Mouse (Mus musculus): ENCODE results near the gene Celsr1. TPM values are rescaled to one million over a fixed set of nuclear protein-coding genes. Genes with fewer than 3 reads are reported as not detected.
A peak's percentile ranks its signal among the peaks of the same experiment; 100 is the strongest.

The Celsr1 gene
- polyA plus RNA-seq, 1 experiment from 2014 or later, result 4.8 TPM

DNA sequence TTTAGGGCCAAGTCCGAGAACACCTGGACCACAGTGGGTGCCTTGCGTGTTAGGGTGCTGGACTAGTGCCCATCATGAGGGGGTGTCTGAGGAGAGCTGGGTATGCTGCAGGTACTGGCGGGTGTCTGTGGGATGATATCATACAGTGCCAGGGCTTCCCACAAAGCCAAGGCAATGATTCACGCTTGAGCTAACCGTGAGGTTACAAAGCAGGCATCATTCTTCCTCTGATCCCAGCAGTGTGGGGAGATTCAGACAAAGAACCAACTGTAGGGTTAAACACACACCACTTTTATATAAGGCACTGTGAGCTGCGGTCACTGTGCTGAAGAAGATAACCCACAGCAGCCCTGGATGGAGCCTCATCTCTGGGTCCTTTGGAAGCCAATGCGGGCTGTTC, 67.5 kb downstream of the Celsr1 start:
- no peak overlapping the region for H3K4me3 ChIP-seq
- no peak overlapping the region for H3K9ac ChIP-seq
- H3K4me1 ChIP-seq, result peaks cover 34% of the 10 kb centered on the region
- ATAC-seq (ENCODE audit: borderline replicate concordance, extremely low read depth, low FRiP score, low TSS enrichment), result no peak
- WGBS, result 79% methylated on average over 7 of the region's 7 CpGs
- H3K27ac ChIP-seq, result no peak overlapping the region
- no peak overlapping the region for H3K4me2 ChIP-seq
- no peaks in the 10 kb centered on the region for H3K27me3 ChIP-seq
- H3K36me3 ChIP-seq, result no peaks in the 10 kb centered on the region
- H3K9me3 ChIP-seq, result no peaks in the 10 kb centered on the region

DNA sequence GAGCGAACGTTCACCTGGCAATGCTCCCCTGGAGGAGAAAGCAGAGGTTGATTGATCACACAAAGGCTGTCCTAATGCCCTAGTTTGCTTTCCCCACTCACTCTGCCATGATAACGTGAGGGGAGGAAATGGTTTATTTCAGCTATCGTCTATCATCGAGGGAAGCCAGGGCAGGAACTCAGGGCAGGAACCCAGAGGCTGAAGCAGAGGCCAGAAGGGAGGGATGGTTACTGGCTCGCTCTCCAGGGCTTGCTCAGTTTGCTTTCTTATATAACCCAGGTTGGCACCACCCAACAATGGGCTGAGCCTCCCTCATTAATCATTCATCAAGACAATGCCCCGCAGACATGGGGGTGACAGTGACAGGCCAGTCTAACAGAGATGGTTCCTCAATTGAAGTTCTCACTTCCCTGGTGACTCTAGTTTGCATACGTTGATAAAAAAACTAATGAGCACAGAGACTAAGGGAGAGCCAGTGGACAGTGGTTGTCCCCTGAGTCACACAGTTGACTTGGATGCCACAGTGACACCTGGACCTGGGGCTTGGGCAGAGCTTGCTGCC, 70.2 kb downstream of the Celsr1 start:
- 56% methylated on average over 8 of the region's 8 CpGs for WGBS
- Histone ChIP-seq H3K27ac (no peak overlapping the region), H3K9me3 (no peaks in the 10 kb centered on the region), H3K27me3 (no peaks in the 10 kb centered on the region), H3K4me3 (no peak overlapping the region), H3K4me2 (no peak overlapping the region), H3K9ac (no peak overlapping the region), H3K4me1 (peaks cover 15% of the 10 kb centered on the region), H3K36me3 (no peaks in the 10 kb centered on the region)
- no peak for ATAC-seq (ENCODE audit: borderline replicate concordance, extremely low read depth, low FRiP score, low TSS enrichment)

GRCm38 (mm10) chr15:85962691-85963090, 70.9 kb downstream of the Celsr1 start:
- Histone ChIP-seq H3K27ac (no peak overlapping the region), H3K36me3 (no peaks in the 10 kb centered on the region), H3K9ac (no peak overlapping the region), H3K4me3 (no peak overlapping the region), H3K4me2 (no peak overlapping the region), H3K27me3 (no peaks in the 10 kb centered on the region), H3K9me3 (no peaks in the 10 kb centered on the region), H3K4me1 (peaks cover 8% of the 10 kb centered on the region)
- no peak for ATAC-seq (ENCODE audit: borderline replicate concordance, extremely low read depth, low FRiP score, low TSS enrichment)
- 87% methylated on average over 8 of the region's 8 CpGs for WGBS

DNA sequence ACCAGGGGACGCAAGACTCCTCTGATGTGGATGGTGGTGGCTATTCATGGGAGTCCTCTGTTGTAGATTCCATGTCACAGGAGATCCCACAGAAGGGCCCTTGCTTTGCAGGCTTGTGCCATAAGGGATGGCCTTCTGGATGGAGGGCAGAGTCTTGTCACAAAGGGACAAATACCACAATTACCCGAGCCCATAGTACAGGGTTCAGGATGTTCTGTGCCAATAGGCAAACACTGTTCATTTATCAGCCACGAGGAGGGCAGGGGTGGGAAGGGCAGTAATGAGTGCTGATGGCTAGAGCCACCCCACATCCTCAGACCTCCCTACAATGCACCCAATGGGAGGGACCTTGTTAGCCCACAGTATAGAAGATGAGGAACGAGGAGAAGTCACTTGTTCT, 71.9 kb downstream of the Celsr1 start:
- Histone ChIP-seq H3K9ac (no peak overlapping the region), H3K4me1 (no peaks in the 10 kb centered on the region), H3K4me2 (no peak overlapping the region), H3K27ac (no peak overlapping the region), H3K36me3 (no peaks in the 10 kb centered on the region), H3K4me3 (no peak overlapping the region), H3K9me3 (no peaks in the 10 kb centered on the region), H3K27me3 (no peaks in the 10 kb centered on the region)
- ATAC-seq (ENCODE audit: borderline replicate concordance, extremely low read depth, low FRiP score, low TSS enrichment), result no peak
- 61% methylated on average over 4 of the region's 4 CpGs for WGBS

DNA sequence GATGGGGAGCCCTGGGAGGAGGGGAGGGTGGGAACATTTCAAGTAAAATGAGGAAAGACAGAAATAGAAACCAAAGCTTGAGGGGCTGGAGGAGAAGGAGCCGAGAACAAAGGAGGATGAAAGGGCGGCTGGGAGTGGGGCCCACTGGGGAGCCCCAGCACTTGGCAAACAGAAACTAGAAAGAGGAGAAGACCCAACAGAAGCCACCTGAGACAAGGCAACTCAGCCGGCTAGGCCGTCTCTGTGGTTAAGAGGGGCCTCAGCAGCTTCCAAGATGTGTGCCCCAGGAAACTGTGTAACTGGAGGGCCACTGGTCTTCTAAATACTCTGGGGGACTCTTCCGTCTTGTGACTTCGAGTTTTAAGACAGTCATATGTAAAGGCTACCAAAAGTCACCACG, 72.4 kb downstream of the Celsr1 start:
- Histone ChIP-seq H3K27ac (no peak overlapping the region), H3K4me2 (no peak overlapping the region), H3K9me3 (no peaks in the 10 kb centered on the region), H3K4me1 (no peaks in the 10 kb centered on the region), H3K4me3 (no peak overlapping the region), H3K36me3 (no peaks in the 10 kb centered on the region), H3K9ac (no peak overlapping the region), H3K27me3 (no peaks in the 10 kb centered on the region)
- no peak for ATAC-seq (ENCODE audit: borderline replicate concordance, extremely low read depth, low FRiP score, low TSS enrichment)
- WGBS, result 57% methylated on average over 7 of the region's 7 CpGs

GRCm38 (mm10) chr15:85956202-85956601, 77.4 kb downstream of the Celsr1 start:
- no peaks in the 10 kb centered on the region for H3K4me1 ChIP-seq
- no peaks in the 10 kb centered on the region for H3K27me3 ChIP-seq
- H3K4me2 ChIP-seq, result no peak overlapping the region
- H3K36me3 ChIP-seq, result no peaks in the 10 kb centered on the region
- 58% methylated on average over 6 of the region's 6 CpGs for whole genome bisulfite sequencing
- no peak overlapping the region for H3K9ac ChIP-seq
- no peak for ATAC-seq (ENCODE audit: borderline replicate concordance, extremely low read depth, low FRiP score, low TSS enrichment)
- no peaks in the 10 kb centered on the region for H3K9me3 ChIP-seq
- 0 out of 2 replicates have a peak overlapping the region, but pooled peaks have one; percentile 51 for H3K27ac ChIP-seq
- H3K4me3 ChIP-seq, result no peak overlapping the region

- Histone ChIP-seq H3K4me1 (0 out of 2 replicates have a peak, but pooled peaks cover 13% of the 10 kb centered on the region), H3K27me3 (no peaks in the 10 kb centered on the region), H3K4me3 (no peak overlapping the region), H3K36me3 (no peaks in the 10 kb centered on the region), H3K9me3 (no peaks in the 10 kb centered on the region), H3K9ac (no peak overlapping the region), H3K27ac (no peak overlapping the region), H3K4me2 (no peak overlapping the region)
- 82% methylated on average over 6 of the region's 6 CpGs for WGBS
- no peak for ATAC-seq (ENCODE audit: borderline replicate concordance, extremely low read depth, low FRiP score, low TSS enrichment)
These were observed 80.1 kb downstream of the Celsr1 start for GRCm38 (mm10) chr15:85953458-85953857.

- ATAC-seq (ENCODE audit: borderline replicate concordance, extremely low read depth, low FRiP score, low TSS enrichment), result peak; percentile 33; the same call in 1 of the 2 replicates
These were observed 84.0 kb downstream of the Celsr1 start for GRCm38 (mm10) chr15:85949421-85950164.

GRCm38 (mm10) chr15:85947967-85948366, 85.6 kb downstream of the Celsr1 start:
- WGBS, result 45% methylated on average over 8 of the region's 8 CpGs
- no peaks in the 10 kb centered on the region for H3K36me3 ChIP-seq
- peak overlapping the region; percentile 71 for H3K27ac ChIP-seq
- no peak overlapping the region for H3K4me2 ChIP-seq
- H3K9ac ChIP-seq, result no peak overlapping the region
- no peak for ATAC-seq (ENCODE audit: borderline replicate concordance, extremely low read depth, low FRiP score, low TSS enrichment)
- H3K27me3 ChIP-seq, result no peaks in the 10 kb centered on the region
- no peak overlapping the region for H3K4me3 ChIP-seq
- peaks cover 25% of the 10 kb centered on the region; the same call in 1 of the 2 replicates for H3K4me1 ChIP-seq
- H3K9me3 ChIP-seq, result no peaks in the 10 kb centered on the region

More at GRCm38 (mm10) chr15:85949421-85950164, 84.0 kb downstream of the Celsr1 start:
- no peak overlapping the region for H3K9ac ChIP-seq
- no peak overlapping the region for H3K4me3 ChIP-seq
- no peaks in the 10 kb centered on the region for H3K9me3 ChIP-seq
- peaks cover 25% of the 10 kb centered on the region; the same call in 1 of the 2 replicates for H3K4me1 ChIP-seq
- H3K4me2 ChIP-seq, result no peak overlapping the region
- H3K27me3 ChIP-seq, result no peaks in the 10 kb centered on the region
- WGBS, result 59% methylated on average over 16 of the region's 16 CpGs
- no peaks in the 10 kb centered on the region for H3K36me3 ChIP-seq
- H3K27ac ChIP-seq, result peak overlapping the region; percentile 72

DNA sequence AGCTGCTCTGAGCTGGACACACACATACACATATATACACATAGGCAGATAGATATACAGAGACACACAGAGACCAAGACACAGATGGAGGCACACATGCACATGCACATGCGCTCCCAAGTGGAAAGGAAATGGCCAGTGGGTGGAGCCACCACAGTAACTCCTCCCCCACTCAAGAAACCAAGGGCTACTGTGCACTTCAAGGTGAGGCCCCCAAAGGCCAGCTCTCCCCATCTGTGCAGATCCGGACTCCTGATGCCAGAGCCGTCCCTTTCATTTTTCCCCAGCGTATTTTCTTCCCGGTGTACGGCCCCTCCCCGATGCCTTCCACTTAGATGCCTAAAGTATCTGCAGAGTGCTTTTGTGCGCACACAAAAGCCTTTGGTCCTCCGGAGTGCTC, 86.0 kb downstream of the Celsr1 start:
- peak overlapping the region; percentile 71 for H3K27ac ChIP-seq
- ATAC-seq (ENCODE audit: borderline replicate concordance, extremely low read depth, low FRiP score, low TSS enrichment), result no peak
- no peak overlapping the region for H3K4me2 ChIP-seq
- no peaks in the 10 kb centered on the region for H3K27me3 ChIP-seq
- peaks cover 25% of the 10 kb centered on the region; the same call in 1 of the 2 replicates for H3K4me1 ChIP-seq
- H3K4me3 ChIP-seq, result no peak overlapping the region
- no peaks in the 10 kb centered on the region for H3K9me3 ChIP-seq
- H3K9ac ChIP-seq, result no peak overlapping the region
- H3K36me3 ChIP-seq, result no peaks in the 10 kb centered on the region
- WGBS, result 59% methylated on average over 9 of the region's 9 CpGs

DNA sequence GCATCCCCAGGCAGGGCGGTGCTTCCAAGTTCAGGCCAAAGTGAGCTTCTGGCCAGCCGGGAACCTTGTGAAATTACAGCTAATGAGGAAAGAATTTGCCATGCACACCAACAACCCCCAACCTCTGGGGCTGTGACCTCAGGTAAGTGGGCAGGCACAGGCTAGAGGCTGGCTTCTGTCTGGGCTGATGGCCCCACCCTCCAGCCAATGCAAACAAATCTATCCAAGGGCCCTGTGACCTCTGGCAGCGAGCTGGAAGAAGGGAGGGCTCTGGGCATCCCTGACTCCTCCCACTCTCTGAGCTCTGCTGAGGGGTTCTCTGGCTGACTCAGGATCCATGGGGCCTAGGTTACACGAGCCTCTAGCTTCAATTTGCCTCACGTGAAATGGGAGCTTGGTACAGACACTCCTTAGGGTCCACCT, 97.9 kb downstream of the Celsr1 start:
- no peaks in the 10 kb centered on the region for H3K27me3 ChIP-seq
- H3K9ac ChIP-seq, result no peak overlapping the region
- 0 out of 2 replicates have a peak overlapping the region, but pooled peaks have one; percentile 3 for H3K27ac ChIP-seq
- no peak overlapping the region for H3K4me2 ChIP-seq
- no peaks in the 10 kb centered on the region for H3K9me3 ChIP-seq
- WGBS, result 12% methylated on average over 5 of the region's 5 CpGs
- H3K4me1 ChIP-seq, result peaks cover 12% of the 10 kb centered on the region
- H3K36me3 ChIP-seq, result 0 out of 2 replicates have a peak, but pooled peaks cover 3% of the 10 kb centered on the region
- H3K4me3 ChIP-seq, result no peak overlapping the region
- ATAC-seq (ENCODE audit: borderline replicate concordance, extremely low read depth, low FRiP score, low TSS enrichment), result peak; percentile 78

- Histone ChIP-seq H3K27ac (no peak overlapping the region), H3K4me3 (no peak overlapping the region), H3K9ac (no peak overlapping the region), H3K9me3 (no peaks in the 10 kb centered on the region), H3K27me3 (no peaks in the 10 kb centered on the region), H3K4me2 (no peak overlapping the region), H3K4me1 (no peaks in the 10 kb centered on the region), H3K36me3 (0 out of 2 replicates have a peak, but pooled peaks cover 6% of the 10 kb centered on the region)
- 71% methylated on average over 12 of the region's 12 CpGs for WGBS
- ATAC-seq (ENCODE audit: borderline replicate concordance, extremely low read depth, low FRiP score, low TSS enrichment), result no peak
These were observed 105.4 kb downstream of the Celsr1 start for GRCm38 (mm10) chr15:85928161-85928560.

All from lung, embryonic 15.5 days (tissue).